Mouse (Mus musculus): ENCODE measurements around the gene Fnip2. TPM values are rescaled to one million over a fixed set of nuclear protein-coding genes. Genes with fewer than 3 reads are reported as not detected.

The Fnip2 gene
- total and polyA plus RNA-seq, 2 experiments from 2014 or later, result 4.6 to 22.4 TPM

- no peaks in the 10 kb centered on the region for H3K27me3 ChIP-seq (ENCODE audit: insufficient read depth, low read length)
- no peaks in the 10 kb centered on the region for H3K36me3 ChIP-seq (ENCODE audit: insufficient read depth, low read length)
- no peak overlapping the region for H3K4me2 ChIP-seq (ENCODE audit: low read depth, low read length)
- TF ChIP-seq CTCF (IDR thresholded peaks at IDR 0.05; ENCODE audit: low read depth), result no peak
- no peak overlapping the region for H3K27ac ChIP-seq
- H3K4me3 ChIP-seq (ENCODE audit: low read length), result no peak overlapping the region
- H3K9me3 ChIP-seq (ENCODE audit: low read length), result no peaks in the 10 kb centered on the region
- 89% methylated on average over 9 of the region's 9 CpGs for WGBS
- H3K9ac ChIP-seq (replicated peaks; ENCODE audit: low read length), result no peak overlapping the region
- no peak for DNase-seq (ENCODE audit: low spot score)
- ATAC-seq, result no peak
- no peaks in the 10 kb centered on the region for H3K4me1 ChIP-seq (ENCODE audit: insufficient read depth, low read length)
Observed at GRCm38 (mm10) chr3:79434436-79434835, 133.2 kb downstream of the Fnip2 start.

DNA sequence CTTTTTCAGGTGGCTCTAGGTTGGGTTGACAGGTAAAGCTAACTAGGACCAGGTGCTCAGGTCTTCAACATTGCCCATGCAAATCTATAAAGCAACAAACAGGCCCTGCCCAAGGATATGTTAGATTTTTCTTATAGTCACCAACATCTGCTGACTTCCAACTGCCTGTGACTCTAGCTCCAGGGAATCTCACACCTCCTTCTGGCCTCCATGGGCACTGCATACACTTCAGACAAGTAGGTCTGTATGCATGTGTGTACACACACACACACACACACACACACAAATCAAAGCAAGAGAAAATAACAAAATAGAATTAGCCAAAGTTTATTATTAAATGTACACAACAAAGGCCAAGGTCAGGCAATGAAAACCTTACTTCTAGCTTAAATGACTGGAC is 134.0 kb downstream of the Fnip2 start:
- Histone ChIP-seq H3K4me2 (ENCODE audit: low read depth, low read length) (no peak overlapping the region), H3K36me3 (ENCODE audit: insufficient read depth, low read length) (no peaks in the 10 kb centered on the region), H3K4me1 (ENCODE audit: insufficient read depth, low read length) (no peaks in the 10 kb centered on the region), H3K9ac (replicated peaks; ENCODE audit: low read length) (no peak overlapping the region), H3K27me3 (ENCODE audit: insufficient read depth, low read length) (no peaks in the 10 kb centered on the region), H3K27ac (no peak overlapping the region), H3K9me3 (ENCODE audit: low read length) (no peaks in the 10 kb centered on the region), H3K4me3 (ENCODE audit: low read length) (no peak overlapping the region)
- DNase-seq (ENCODE audit: low spot score) (no peak), ATAC-seq (0 out of 2 replicates have a peak, but pooled peaks have one; percentile 28)
- peak; percentile 52 for TF ChIP-seq CTCF (IDR thresholded peaks at IDR 0.05; ENCODE audit: low read depth)

GRCm38 (mm10) chr3:79425441-79425840 is 142.2 kb downstream of the Fnip2 start:
- Histone ChIP-seq H3K36me3 (ENCODE audit: insufficient read depth, low read length) (no peaks in the 10 kb centered on the region), H3K4me3 (ENCODE audit: low read length) (no peak overlapping the region), H3K4me1 (ENCODE audit: insufficient read depth, low read length) (no peaks in the 10 kb centered on the region), H3K27me3 (ENCODE audit: insufficient read depth, low read length) (no peaks in the 10 kb centered on the region), H3K27ac (no peak overlapping the region), H3K4me2 (ENCODE audit: low read depth, low read length) (no peak overlapping the region), H3K9ac (replicated peaks; ENCODE audit: low read length) (no peak overlapping the region), H3K9me3 (ENCODE audit: low read length) (no peaks in the 10 kb centered on the region)
- WGBS, result 91% methylated on average over 1 of the region's 1 CpGs
- TF ChIP-seq CTCF (IDR thresholded peaks at IDR 0.05; ENCODE audit: low read depth), result no peak
- ATAC-seq (no peak), DNase-seq (ENCODE audit: low spot score) (no peak)

- TF ChIP-seq CTCF (IDR thresholded peaks at IDR 0.05; ENCODE audit: low read depth), result no peak
- no peaks in the 10 kb centered on the region for H3K27me3 ChIP-seq (ENCODE audit: insufficient read depth, low read length)
- no peak overlapping the region for H3K9ac ChIP-seq (replicated peaks; ENCODE audit: low read length)
- no peak for DNase-seq (ENCODE audit: low spot score)
- no peaks in the 10 kb centered on the region for H3K4me1 ChIP-seq (ENCODE audit: insufficient read depth, low read length)
- no peaks in the 10 kb centered on the region for H3K9me3 ChIP-seq (ENCODE audit: low read length)
- no peak for ATAC-seq
- H3K4me2 ChIP-seq (ENCODE audit: low read depth, low read length), result 0 out of 2 replicates have a peak overlapping the region, but pooled peaks have one; percentile 3
- WGBS, result 77% methylated on average over 14 of the region's 14 CpGs
- H3K27ac ChIP-seq, result no peak overlapping the region
- no peaks in the 10 kb centered on the region for H3K36me3 ChIP-seq (ENCODE audit: insufficient read depth, low read length)
- no peak overlapping the region for H3K4me3 ChIP-seq (ENCODE audit: low read length)
Observed at GRCm38 (mm10) chr3:79418921-79419320, 148.7 kb downstream of the Fnip2 start.

GRCm38 (mm10) chr3:79416944-79417680 is 150.5 kb downstream of the Fnip2 start:
- no peaks in the 10 kb centered on the region for H3K36me3 ChIP-seq (ENCODE audit: insufficient read depth, low read length)
- H3K4me3 ChIP-seq (ENCODE audit: low read length), result no peak overlapping the region
- ATAC-seq (peak; percentile 62; the same call in 1 of the 2 replicates), DNase-seq (ENCODE audit: low spot score) (peak; percentile 43)
- no peak overlapping the region for H3K27ac ChIP-seq
- peak; percentile 22; the same call in 1 of the 2 replicates for TF ChIP-seq CTCF (IDR thresholded peaks at IDR 0.05; ENCODE audit: low read depth)
- H3K27me3 ChIP-seq (ENCODE audit: insufficient read depth, low read length), result no peaks in the 10 kb centered on the region
- H3K9me3 ChIP-seq (ENCODE audit: low read length), result no peaks in the 10 kb centered on the region
- H3K4me1 ChIP-seq (ENCODE audit: insufficient read depth, low read length), result no peaks in the 10 kb centered on the region
- 26% methylated on average over 4 of the region's 4 CpGs for WGBS
- no peak overlapping the region for H3K9ac ChIP-seq (replicated peaks; ENCODE audit: low read length)
- H3K4me2 ChIP-seq (ENCODE audit: low read depth, low read length), result no peak overlapping the region

GRCm38 (mm10) chr3:79415929-79416328 is 151.7 kb downstream of the Fnip2 start:
- Histone ChIP-seq H3K9ac (replicated peaks; ENCODE audit: low read length) (no peak overlapping the region), H3K36me3 (ENCODE audit: insufficient read depth, low read length) (no peaks in the 10 kb centered on the region), H3K9me3 (ENCODE audit: low read length) (no peaks in the 10 kb centered on the region), H3K4me3 (ENCODE audit: low read length) (no peak overlapping the region), H3K27ac (no peak overlapping the region), H3K4me1 (ENCODE audit: insufficient read depth, low read length) (no peaks in the 10 kb centered on the region), H3K27me3 (ENCODE audit: insufficient read depth, low read length) (no peaks in the 10 kb centered on the region), H3K4me2 (ENCODE audit: low read depth, low read length) (no peak overlapping the region)
- DNase-seq (ENCODE audit: low spot score) (no peak), ATAC-seq (no peak)
- TF ChIP-seq CTCF (IDR thresholded peaks at IDR 0.05; ENCODE audit: low read depth), result no peak

GRCm38 (mm10) chr3:79415081-79415480 is 152.5 kb downstream of the Fnip2 start:
- no peak for TF ChIP-seq CTCF (IDR thresholded peaks at IDR 0.05; ENCODE audit: low read depth)

More at GRCm38 (mm10) chr3:79415081-79415480, 152.5 kb downstream of the Fnip2 start:
- no peaks in the 10 kb centered on the region for H3K9me3 ChIP-seq (ENCODE audit: low read length)
- H3K27ac ChIP-seq, result no peak overlapping the region
- H3K4me2 ChIP-seq (ENCODE audit: low read depth, low read length), result no peak overlapping the region
- ATAC-seq (no peak), DNase-seq (ENCODE audit: low spot score) (no peak)
- no peaks in the 10 kb centered on the region for H3K27me3 ChIP-seq (ENCODE audit: insufficient read depth, low read length)
- no peaks in the 10 kb centered on the region for H3K4me1 ChIP-seq (ENCODE audit: insufficient read depth, low read length)
- WGBS, result 81% methylated on average over 5 of the region's 5 CpGs
- H3K4me3 ChIP-seq (ENCODE audit: low read length), result no peak overlapping the region
- H3K9ac ChIP-seq (replicated peaks; ENCODE audit: low read length), result no peak overlapping the region
- H3K36me3 ChIP-seq (ENCODE audit: insufficient read depth, low read length), result no peaks in the 10 kb centered on the region
